Mouse (Mus musculus): ENCODE measurements around the gene Nfil3. TPM values are rescaled to one million over a fixed set of nuclear protein-coding genes. Genes with fewer than 3 reads are reported as not detected.
A peak's percentile ranks its signal among the peaks of the same experiment; 100 is the strongest.

Gene Nfil3
- total and polyA plus RNA-seq, 3 experiments: 3.4 to 42.4 (median 13.9) TPM

DNA sequence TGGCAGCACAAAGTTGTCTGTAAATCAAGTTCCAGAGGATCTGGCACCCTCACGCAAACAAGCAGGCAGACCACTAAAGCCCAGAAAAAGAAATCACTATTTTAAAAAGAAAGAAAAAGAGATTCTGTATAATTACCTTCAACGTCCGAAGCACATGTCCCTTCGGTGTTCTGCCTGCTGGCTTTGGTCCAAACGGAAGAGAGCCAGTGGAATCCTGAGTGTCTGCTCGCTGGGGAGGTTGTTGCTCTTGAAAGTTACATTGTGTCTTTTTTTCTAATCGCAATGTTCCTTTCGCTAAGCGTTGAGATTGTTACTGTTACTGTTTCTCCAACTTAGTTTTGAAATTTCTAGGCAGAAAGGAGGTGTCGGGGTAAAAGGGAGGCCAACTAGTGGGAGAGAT is 50.3 kb downstream of the Nfil3 start:
- no peaks in the 10 kb centered on the region for H3K27me3 ChIP-seq (ENCODE audit: control insufficient read depth, insufficient read depth, low read length)
- no peak overlapping the region for H3K4me3 ChIP-seq
- DNase-seq: no peak
- no peaks in the 10 kb centered on the region for H3K36me3 ChIP-seq (ENCODE audit: control insufficient read depth, insufficient read depth, low read length)
- WGBS: 38% methylated on average over 10 of the region's 10 CpGs
- no peak overlapping the region; the same call in 1 of the 2 replicates for H3K27ac ChIP-seq
- H3K79me2 ChIP-seq (replicated peaks; ENCODE audit: control insufficient read depth, insufficient read depth, low read length): no peaks in the 10 kb centered on the region; the same call in 1 of the 2 replicates
- H3K4me1 ChIP-seq (ENCODE audit: control insufficient read depth, insufficient read depth, low read length): peaks cover 5% of the 10 kb centered on the region
- H3K9ac ChIP-seq (ENCODE audit: low read depth, low read length): no peak overlapping the region
- TF ChIP-seq EP300 (IDR thresholded peaks at IDR 0.05; ENCODE audit: insufficient read depth, low read depth, low read length) (no peak), POLR2A (IDR thresholded peaks at IDR 0.05; ENCODE audit: insufficient read depth, low read depth, low read length) (no peak), CTCF (IDR thresholded peaks at IDR 0.05) (no peak)
- intact Hi-C loops (cut with DNase I): no loop called here

DNA sequence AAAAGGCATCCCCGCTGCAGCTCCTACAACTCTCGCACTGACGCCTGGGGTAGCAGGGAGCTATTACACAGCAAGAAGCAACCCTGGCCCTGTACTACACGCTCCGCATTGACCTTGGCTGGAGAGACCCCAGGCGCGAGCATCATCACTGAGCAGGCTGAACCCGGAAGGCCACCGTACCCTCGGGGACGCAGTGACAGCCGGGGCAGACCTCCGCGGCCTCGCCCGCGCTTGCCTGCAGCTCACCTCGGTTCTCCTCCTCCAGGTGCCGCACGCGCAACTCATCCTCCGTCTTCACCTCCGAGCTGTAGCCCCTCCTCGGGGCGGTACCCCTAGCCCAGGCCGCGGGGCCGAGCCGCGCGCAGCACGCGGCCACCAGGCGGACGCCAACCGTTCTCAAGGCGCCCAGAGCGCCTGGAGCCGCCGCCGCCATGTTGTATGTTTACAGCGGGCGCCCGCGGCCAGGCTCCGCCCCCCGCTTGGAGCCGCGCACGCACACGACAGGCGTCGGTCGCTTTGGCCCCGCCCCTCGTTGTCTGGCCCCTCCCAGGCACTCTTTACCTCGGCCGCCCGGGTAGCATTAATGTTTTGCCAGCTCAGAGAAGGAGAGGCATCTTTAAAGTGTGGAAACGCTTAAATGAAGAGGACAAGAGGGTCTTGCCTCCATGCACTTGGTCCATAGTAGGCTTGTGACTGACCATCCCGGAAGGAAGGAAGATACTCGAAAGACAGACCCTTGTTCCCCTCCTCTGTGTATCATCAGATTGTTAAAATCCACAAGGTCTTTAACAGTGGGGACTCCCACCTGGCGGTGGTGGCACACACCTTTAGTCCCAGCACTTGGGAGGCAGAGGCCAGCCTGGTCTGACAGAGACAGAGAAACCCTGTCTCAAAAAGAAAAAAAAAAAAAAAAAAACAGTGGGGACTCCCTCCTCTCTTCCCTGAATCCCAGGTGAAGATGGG is 51.4 kb downstream of the Nfil3 start, which contains the start of gene Auh:
TSS of gene Auh (minus strand) at position 473 of the 963 bp plus-strand sequence.
- Histone ChIP-seq H3K27me3 (ENCODE audit: control insufficient read depth, insufficient read depth, low read length) (no peaks in the 10 kb centered on the region), H3K36me3 (ENCODE audit: control insufficient read depth, insufficient read depth, low read length) (no peaks in the 10 kb centered on the region), H3K9ac (ENCODE audit: low read depth, low read length) (peak within 1 kb of the TSS; percentile 84), H3K4me1 (ENCODE audit: control insufficient read depth, insufficient read depth, low read length) (peaks cover 5% of the 10 kb centered on the region), H3K4me3 (peak within 1 kb of the TSS; percentile 84), H3K79me2 (replicated peaks; ENCODE audit: control insufficient read depth, insufficient read depth, low read length) (no peaks in the 10 kb centered on the region; the same call in 1 of the 2 replicates), H3K27ac (peak within 1 kb of the TSS; percentile 91)
- TF ChIP-seq CTCF (IDR thresholded peaks at IDR 0.05): peak; percentile 45
- TF ChIP-seq POLR2A (IDR thresholded peaks at IDR 0.05; ENCODE audit: insufficient read depth, low read depth, low read length): peak; percentile 75
- no peak for TF ChIP-seq EP300 (IDR thresholded peaks at IDR 0.05; ENCODE audit: insufficient read depth, low read depth, low read length)
- intact Hi-C loops (cut with DNase I): loop anchor here (1.0 to 5.0 kb wide), 2 partner anchors 52 to 217 kb away; partner anchors contain the start of gene Nfil3
- WGBS: under 1% methylated on average over 63 of the region's 63 CpGs
- DNase-seq: peak; percentile 89 to 90

DNA sequence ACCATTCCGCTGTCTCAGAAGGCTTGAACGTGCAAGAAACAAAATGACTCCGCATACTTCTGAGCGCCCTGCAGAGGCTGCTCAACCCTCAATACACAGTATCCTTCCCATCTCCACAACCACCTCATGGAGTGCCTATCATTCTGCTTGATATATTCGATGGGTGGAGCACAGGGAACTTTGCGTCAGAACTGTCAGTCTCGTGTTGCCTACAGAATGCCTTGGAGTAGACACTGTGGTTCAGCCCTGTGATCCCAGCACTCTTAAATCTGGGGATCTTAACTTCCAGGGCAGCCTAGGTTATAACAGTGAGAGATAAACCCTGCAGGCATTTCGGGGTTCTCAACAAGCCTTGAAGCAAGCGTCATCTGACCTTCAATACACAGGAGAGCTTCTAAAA is 52.5 kb downstream of the Nfil3 start:
- 50% methylated on average over 9 of the region's 9 CpGs for WGBS
- peaks cover 5% of the 10 kb centered on the region for H3K4me1 ChIP-seq (ENCODE audit: control insufficient read depth, insufficient read depth, low read length)
- no peaks in the 10 kb centered on the region for H3K27me3 ChIP-seq (ENCODE audit: control insufficient read depth, insufficient read depth, low read length)
- intact Hi-C loops (cut with DNase I): loop anchor here (5.0 kb wide), 1 partner anchor 216 kb away; no protein-coding TSS in a partner anchor
- TF ChIP-seq CTCF (IDR thresholded peaks at IDR 0.05) (no peak), EP300 (IDR thresholded peaks at IDR 0.05; ENCODE audit: insufficient read depth, low read depth, low read length) (no peak), POLR2A (IDR thresholded peaks at IDR 0.05; ENCODE audit: insufficient read depth, low read depth, low read length) (no peak)
- no peaks in the 10 kb centered on the region; the same call in 1 of the 2 replicates for H3K79me2 ChIP-seq (replicated peaks; ENCODE audit: control insufficient read depth, insufficient read depth, low read length)
- H3K9ac ChIP-seq (ENCODE audit: low read depth, low read length): no peak overlapping the region; the same call in 1 of the 2 replicates
- H3K27ac ChIP-seq: peak overlapping the region; percentile 91; the same call in 1 of the 2 replicates
- H3K36me3 ChIP-seq (ENCODE audit: control insufficient read depth, insufficient read depth, low read length): no peaks in the 10 kb centered on the region
- peak overlapping the region; percentile 84 for H3K4me3 ChIP-seq
- DNase-seq: no peak

DNA sequence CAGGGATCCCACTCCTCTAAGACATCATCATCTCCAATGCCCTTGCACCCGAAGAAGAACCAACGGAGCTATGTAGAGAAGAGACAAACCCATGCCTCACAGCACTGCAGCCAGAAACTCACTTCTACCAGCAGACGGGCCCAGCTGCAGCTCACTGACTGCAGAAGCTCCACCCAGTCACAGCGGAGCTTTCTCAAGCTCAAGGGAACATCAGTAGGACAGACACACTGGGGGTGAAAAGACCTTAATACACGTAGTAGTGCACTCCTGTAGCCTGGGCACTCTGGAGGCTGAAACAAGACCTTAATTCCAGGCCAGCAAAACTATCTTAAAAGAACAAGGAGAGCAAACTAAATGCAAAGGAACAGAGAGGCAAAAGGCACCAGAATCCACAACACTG is 56.4 kb downstream of the Nfil3 start:
- H3K36me3 ChIP-seq (ENCODE audit: control insufficient read depth, insufficient read depth, low read length): no peaks in the 10 kb centered on the region
- H3K4me3 ChIP-seq: no peak overlapping the region
- no peaks in the 10 kb centered on the region for H3K27me3 ChIP-seq (ENCODE audit: control insufficient read depth, insufficient read depth, low read length)
- H3K79me2 ChIP-seq (replicated peaks; ENCODE audit: control insufficient read depth, insufficient read depth, low read length): peaks cover 3% of the 10 kb centered on the region
- no peak overlapping the region for H3K9ac ChIP-seq (ENCODE audit: low read depth, low read length)
- peaks cover 3% of the 10 kb centered on the region for H3K4me1 ChIP-seq (ENCODE audit: control insufficient read depth, insufficient read depth, low read length)
- no peak overlapping the region for H3K27ac ChIP-seq
- 72% methylated on average over 5 of the region's 5 CpGs for WGBS
- DNase-seq: no peak
- intact Hi-C loops (cut with DNase I): no loop called here
- no peak for TF ChIP-seq POLR2A (IDR thresholded peaks at IDR 0.05; ENCODE audit: insufficient read depth, low read depth, low read length)
- TF ChIP-seq EP300 (IDR thresholded peaks at IDR 0.05; ENCODE audit: insufficient read depth, low read depth, low read length): no peak
- no peak for TF ChIP-seq CTCF (IDR thresholded peaks at IDR 0.05)

DNA sequence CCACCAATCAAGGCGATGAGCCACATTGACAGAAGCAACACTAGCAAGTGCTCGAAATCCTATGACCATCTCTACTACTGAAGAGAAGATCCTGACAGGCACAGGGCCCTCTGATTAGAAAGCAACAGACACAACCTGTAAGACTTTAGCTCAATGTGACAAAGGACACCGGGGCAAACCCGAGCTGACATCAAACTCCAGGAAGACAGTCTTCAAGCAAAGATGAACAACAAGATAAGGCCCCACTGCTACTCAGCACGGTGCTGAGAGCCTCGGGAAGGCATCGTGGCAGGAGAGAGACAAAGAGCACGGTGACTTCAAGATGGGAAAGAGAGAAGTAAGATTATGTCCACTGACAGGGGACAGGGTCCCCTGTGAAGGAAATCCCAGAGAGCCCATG is 58.9 kb downstream of the Nfil3 start:
- no peaks in the 10 kb centered on the region for H3K36me3 ChIP-seq (ENCODE audit: control insufficient read depth, insufficient read depth, low read length)
- 59% methylated on average over 8 of the region's 8 CpGs for WGBS
- H3K4me1 ChIP-seq (ENCODE audit: control insufficient read depth, insufficient read depth, low read length): no peaks in the 10 kb centered on the region
- H3K27ac ChIP-seq: no peak overlapping the region
- DNase-seq: no peak
- no peaks in the 10 kb centered on the region for H3K27me3 ChIP-seq (ENCODE audit: control insufficient read depth, insufficient read depth, low read length)
- no peak overlapping the region for H3K4me3 ChIP-seq
- H3K79me2 ChIP-seq (replicated peaks; ENCODE audit: control insufficient read depth, insufficient read depth, low read length): peaks cover 3% of the 10 kb centered on the region
- TF ChIP-seq EP300 (IDR thresholded peaks at IDR 0.05; ENCODE audit: insufficient read depth, low read depth, low read length) (no peak), CTCF (IDR thresholded peaks at IDR 0.05) (no peak), POLR2A (IDR thresholded peaks at IDR 0.05; ENCODE audit: insufficient read depth, low read depth, low read length) (no peak)
- no peak overlapping the region for H3K9ac ChIP-seq (ENCODE audit: low read depth, low read length)
- intact Hi-C loops (cut with DNase I): no loop called here
